Mouse (Mus musculus): ENCODE results near the gene Vstm2b. TPM values are rescaled to one million over a fixed set of nuclear protein-coding genes. Genes with fewer than 3 reads are reported as not detected.
A peak's percentile ranks its signal among the peaks of the same experiment; 100 is the strongest.

Vstm2b gene
- polyA plus RNA-seq, 1 experiment from 2014 or later, result 0.23 TPM

- Histone ChIP-seq H3K27ac (ENCODE audit: low read depth, low read length) (no peak overlapping the region), H3K27me3 (replicated peaks; ENCODE audit: control insufficient read depth, insufficient read depth, low read length) (no peaks in the 10 kb centered on the region), H3K9me3 (ENCODE audit: control insufficient read depth) (no peaks in the 10 kb centered on the region), H3K4me3 (ENCODE audit: low read depth, low read length) (no peak overlapping the region), H3K9ac (ENCODE audit: low read depth, low read length) (no peak overlapping the region), H3K4me2 (replicated peaks; ENCODE audit: low read depth) (no peak overlapping the region), H3K4me1 (replicated peaks; ENCODE audit: control insufficient read depth, insufficient read depth, low read length) (no peaks in the 10 kb centered on the region), H3K36me3 (ENCODE audit: control insufficient read depth, insufficient read depth) (no peaks in the 10 kb centered on the region)
- ATAC-seq, result no peak
- 41% methylated on average over 3 of the region's 3 CpGs for WGBS
- TF ChIP-seq CTCF (IDR thresholded peaks at IDR 0.05; ENCODE audit: low read depth), result peak; percentile 51
Observed at GRCm38 (mm10) chr7:40942233-40942935, 44.3 kb downstream of the Vstm2b start.

Other genes with a start within 250 kb of the Vstm2b start
- gene 4930433I11Rik, start 89.2 kb downstream of the Vstm2b start, polyA plus RNA-seq (2015; fragmentation: Nextera tagmentation; extraction: Ambion mirVana), result not detected in 2 replicates
- not detected in 2 replicates for gene Gm4884, start 134.4 kb downstream of the Vstm2b start, polyA plus RNA-seq (2015; fragmentation: Nextera tagmentation; extraction: Ambion mirVana)